Mouse (Mus musculus) left cerebral cortex, postnatal 36 days (tissue): Measurements from ENCODE around the gene Anks1. TPM values are rescaled to one million over a fixed set of nuclear protein-coding genes. Genes with fewer than 3 reads are reported as not detected.

Experiments
- DNase-seq, 2 experiments: peaks; one replicate each; pipeline ENCODE4 v3.0.0; 2021 to 2022; ENCODE audit warnings: low spot score in 2 of 2, mixed read lengths in 1 of 2
- intact Hi-C: fragments of 180-260 bp; cut with DNase I; formaldehyde crosslinking; loops from one replicate; pipeline ENCODE4 v1.15.1; 2025
- total RNA-seq, 2 experiments: library from RNA; stranded (reverse); gene quantifications; 2 replicates each; pipeline ENCODE4 v1.2.3; 2021

The Anks1 gene
- total RNA-seq, 2 experiments from 2014 or later: 34.5 to 42.3 TPM

- peak; percentile 49 to 52 for DNase-seq
- intact Hi-C loops: no loop called here
Measured at GRCm38 (mm10) chr17:28072730-28073129, 163.6 kb downstream of the Anks1 start.

- intact Hi-C loops: no loop called here
Measured at GRCm38 (mm10) chr17:28074486-28074885, 165.4 kb downstream of the Anks1 start.

GRCm38 (mm10) chr17:28078028-28078427, 168.9 kb downstream of the Anks1 start:
- intact Hi-C loops: no loop called here
- no peak for DNase-seq

More at GRCm38 (mm10) chr17:28074486-28074885, 165.4 kb downstream of the Anks1 start:
- DNase-seq: no peak

- intact Hi-C loops: no loop called here
- peak; percentile 76 to 83 for DNase-seq
Measured at GRCm38 (mm10) chr17:28079618-28080017, 170.5 kb downstream of the Anks1 start.

GRCm38 (mm10) chr17:28080045-28080816, 171.1 kb downstream of the Anks1 start, which contains the start of gene Tcp11:
Tcp11 (minus strand) TSS chr17:28080639.
- DNase-seq: no peak
- intact Hi-C loops: no loop called here

GRCm38 (mm10) chr17:28080817-28081165, 171.7 kb downstream of the Anks1 start:
- no peak for DNase-seq
- intact Hi-C loops: no loop called here

GRCm38 (mm10) chr17:28081385-28081784, 172.3 kb downstream of the Anks1 start:
- intact Hi-C loops: no loop called here
- DNase-seq: no peak

GRCm38 (mm10) chr17:28081856-28082255, 172.8 kb downstream of the Anks1 start:
- no peak for DNase-seq
- intact Hi-C loops: no loop called here

GRCm38 (mm10) chr17:28082863-28083262, 173.8 kb downstream of the Anks1 start:
- no peak for DNase-seq
- intact Hi-C loops: no loop called here

- intact Hi-C loops: no loop called here
- DNase-seq: no peak
Measured at GRCm38 (mm10) chr17:28084395-28084905, 175.3 kb downstream of the Anks1 start.

- DNase-seq: peak; percentile 79 to 87
- intact Hi-C loops: loop anchor here (1.0 to 5.0 kb wide), 2 partner anchors 47 to 78 kb away; no protein-coding TSS in a partner anchor
Measured at GRCm38 (mm10) chr17:28084964-28085363, 175.9 kb downstream of the Anks1 start.

- intact Hi-C loops: loop anchor here (5.0 kb wide), 1 partner anchor 45 kb away; no protein-coding TSS in a partner anchor
- DNase-seq: no peak
Measured at GRCm38 (mm10) chr17:28087430-28087829, 178.3 kb downstream of the Anks1 start.

GRCm38 (mm10) chr17:28088718-28089117, 179.6 kb downstream of the Anks1 start:
- intact Hi-C loops: loop anchor here (5.0 kb wide), 1 partner anchor 44 kb away; no protein-coding TSS in a partner anchor

GRCm38 (mm10) chr17:28092297-28092696, 183.2 kb downstream of the Anks1 start:
- DNase-seq: no peak
- intact Hi-C loops: no loop called here

More at GRCm38 (mm10) chr17:28088718-28089117, 179.6 kb downstream of the Anks1 start:
- no peak for DNase-seq

- intact Hi-C loops: no loop called here
Measured at GRCm38 (mm10) chr17:28093837-28094236, 184.7 kb downstream of the Anks1 start.

GRCm38 (mm10) chr17:28096418-28096817, 187.3 kb downstream of the Anks1 start:
- intact Hi-C loops: no loop called here
- DNase-seq: no peak

More at GRCm38 (mm10) chr17:28093837-28094236, 184.7 kb downstream of the Anks1 start:
- no peak for DNase-seq

- intact Hi-C loops: no loop called here
- no peak for DNase-seq
Measured at GRCm38 (mm10) chr17:28097308-28097707, 188.2 kb downstream of the Anks1 start.

- no peak for DNase-seq
- intact Hi-C loops: no loop called here
Measured at GRCm38 (mm10) chr17:28099086-28099485, 190.0 kb downstream of the Anks1 start.

GRCm38 (mm10) chr17:28100669-28101068, 191.6 kb downstream of the Anks1 start:
- DNase-seq: no peak
- intact Hi-C loops: loop anchor here (5.0 kb wide), 1 partner anchor 62 kb away; no protein-coding TSS in a partner anchor

GRCm38 (mm10) chr17:28101284-28101887, 192.3 kb downstream of the Anks1 start:
- no peak for DNase-seq
- intact Hi-C loops: loop anchor here (5.0 kb wide), 1 partner anchor 61 kb away; no protein-coding TSS in a partner anchor
